Mouse (Mus musculus) testis, adult 2 months (tissue): Measurements from ENCODE around the gene 1700012B09Rik.

Experiments used
- CTCF ChIP-seq: fragments of 200-500 bp; IDR thresholded peaks from 2 replicates; pipeline ENCODE4 v1.5.1; 2012; ENCODE audit warnings: low read depth, mild to moderate bottlenecking, inconsistent platforms, low read length, moderate library complexity; ENCODE audit not compliant: control insufficient read depth, insufficient read depth, insufficient replicate concordance
- POLR2A ChIP-seq: fragments of 200-500 bp; IDR thresholded peaks from 2 replicates; pipeline ENCODE4 v1.6.1; 2012; ENCODE audit warnings: low read depth, mild to moderate bottlenecking, inconsistent platforms, low read length, moderate library complexity; ENCODE audit not compliant: control insufficient read depth

DNA sequence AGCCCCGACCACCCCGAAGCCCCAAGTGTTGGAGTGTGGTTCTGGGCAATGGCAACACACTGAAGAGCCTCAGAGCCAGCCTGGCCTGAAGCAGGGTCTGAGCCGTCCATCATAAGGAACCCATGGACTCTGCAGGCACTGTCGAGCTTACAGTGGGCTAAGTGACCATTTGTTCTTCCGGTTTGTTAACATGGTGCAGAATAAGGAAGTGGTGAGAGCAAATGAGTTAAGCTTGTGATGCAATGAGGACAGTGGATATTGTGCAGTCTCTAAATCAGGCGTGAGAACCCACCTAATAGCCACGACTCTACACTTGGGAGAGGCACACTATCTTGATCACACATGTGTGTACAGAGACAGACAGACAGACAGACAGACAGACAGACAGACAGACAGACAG, 12.2 kb downstream of the 1700012B09Rik start:
- no peak for TF ChIP-seq POLR2A
- TF ChIP-seq CTCF: no peak
